Mouse (Mus musculus) ovary, postnatal 10 days (tissue): ENCODE measurements around the gene Thrap3.
"Not testable (repeated sequence)": the region's sequence is repeated elsewhere in the genome, so short reads cannot be mapped to it uniquely, and the experiment has no call there.

Experiments
- DNase-seq: peaks from one replicate; pipeline ENCODE4 v3.0.0; 2022; ENCODE audit warnings: low spot score

Thrap3 gene

GRCm38 (mm10) chr4:126219540-126219939 is 17.0 kb upstream of the Thrap3 start:
- not testable (repeated sequence) for DNase-seq

DNA sequence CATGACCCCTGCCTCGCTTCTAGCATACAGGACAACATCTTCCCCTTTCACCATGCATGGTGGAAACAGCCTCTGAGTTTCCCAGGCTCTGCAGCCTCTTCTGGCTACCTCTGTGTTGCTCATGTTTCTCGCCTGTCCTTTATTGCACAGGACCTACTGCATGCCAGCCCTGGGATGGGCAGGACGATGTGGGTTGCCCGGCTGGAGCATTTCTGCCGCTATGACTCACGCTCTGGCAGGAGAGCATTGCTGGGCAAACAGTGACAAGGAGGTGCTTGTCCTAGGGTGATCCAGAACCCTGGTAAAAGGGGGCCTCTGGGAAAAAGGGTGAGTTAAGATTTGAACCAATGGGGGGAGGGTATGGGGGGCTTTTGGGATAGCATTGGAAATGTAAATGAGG is 15.2 kb upstream of the Thrap3 start:
- DNase-seq = no peak

GRCm38 (mm10) chr4:126207081-126207480 is 4.5 kb upstream of the Thrap3 start:
- no peak for DNase-seq

- DNase-seq = no peak
Observed at GRCm38 (mm10) chr4:126205386-126205785, 2.8 kb upstream of the Thrap3 start.

DNA sequence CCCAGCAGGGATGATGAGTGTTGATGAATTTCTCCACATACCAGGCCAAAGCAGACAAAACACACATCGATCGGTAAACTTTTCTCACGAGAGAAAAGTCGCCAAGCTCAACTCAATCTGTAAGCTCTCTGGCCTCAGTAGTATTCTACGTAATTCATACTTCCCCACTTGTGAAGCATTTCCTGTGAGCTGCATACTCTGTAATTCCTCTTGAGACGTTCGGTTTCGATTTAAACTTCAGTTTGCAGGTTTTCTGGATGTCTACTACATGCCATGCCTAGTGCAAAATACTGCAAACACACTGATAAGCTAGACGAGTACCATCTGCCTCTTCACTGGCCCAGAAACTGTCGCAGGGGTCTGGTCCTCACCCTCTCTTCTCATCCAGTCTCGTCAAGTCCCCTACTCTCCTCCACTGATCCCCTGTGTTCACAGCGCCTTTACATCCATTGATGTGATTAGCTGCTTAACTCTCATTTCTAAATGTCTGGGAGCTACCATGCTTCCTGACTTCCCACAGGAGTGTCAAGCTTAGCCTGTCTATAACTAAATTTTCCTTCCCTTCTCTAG is 2.2 kb upstream of the Thrap3 start:
- no peak for DNase-seq

- DNase-seq = no peak
Observed at GRCm38 (mm10) chr4:126204016-126204415, 1.5 kb upstream of the Thrap3 start.

DNA sequence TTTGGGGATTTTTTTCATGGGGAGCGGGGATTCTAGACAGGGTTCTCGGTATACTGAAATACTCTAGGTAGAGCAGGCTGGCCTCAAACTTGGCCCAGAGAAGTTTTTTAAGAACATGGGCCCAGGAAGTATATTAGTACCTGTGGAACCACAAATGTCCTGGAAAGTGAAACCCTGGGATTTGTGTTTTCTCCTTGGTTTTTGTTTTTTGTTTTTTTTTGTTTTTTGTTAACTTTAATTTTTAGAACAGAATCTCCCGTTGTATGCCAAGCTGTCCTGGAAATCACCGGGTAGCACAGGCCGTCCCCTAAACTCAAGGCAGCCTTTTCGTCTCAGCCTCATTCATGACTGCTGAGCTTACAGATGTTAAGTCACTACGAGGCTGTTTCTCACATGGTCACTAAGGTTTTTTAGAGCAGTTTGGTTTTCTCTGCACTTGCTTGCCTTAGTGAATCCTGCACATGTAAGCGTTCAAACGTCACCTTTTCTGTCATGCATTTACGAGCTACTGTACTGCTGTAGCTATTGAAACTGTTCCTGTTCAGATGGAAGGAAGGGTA is 856 bp upstream of the Thrap3 start:
- no peak for DNase-seq

DNA sequence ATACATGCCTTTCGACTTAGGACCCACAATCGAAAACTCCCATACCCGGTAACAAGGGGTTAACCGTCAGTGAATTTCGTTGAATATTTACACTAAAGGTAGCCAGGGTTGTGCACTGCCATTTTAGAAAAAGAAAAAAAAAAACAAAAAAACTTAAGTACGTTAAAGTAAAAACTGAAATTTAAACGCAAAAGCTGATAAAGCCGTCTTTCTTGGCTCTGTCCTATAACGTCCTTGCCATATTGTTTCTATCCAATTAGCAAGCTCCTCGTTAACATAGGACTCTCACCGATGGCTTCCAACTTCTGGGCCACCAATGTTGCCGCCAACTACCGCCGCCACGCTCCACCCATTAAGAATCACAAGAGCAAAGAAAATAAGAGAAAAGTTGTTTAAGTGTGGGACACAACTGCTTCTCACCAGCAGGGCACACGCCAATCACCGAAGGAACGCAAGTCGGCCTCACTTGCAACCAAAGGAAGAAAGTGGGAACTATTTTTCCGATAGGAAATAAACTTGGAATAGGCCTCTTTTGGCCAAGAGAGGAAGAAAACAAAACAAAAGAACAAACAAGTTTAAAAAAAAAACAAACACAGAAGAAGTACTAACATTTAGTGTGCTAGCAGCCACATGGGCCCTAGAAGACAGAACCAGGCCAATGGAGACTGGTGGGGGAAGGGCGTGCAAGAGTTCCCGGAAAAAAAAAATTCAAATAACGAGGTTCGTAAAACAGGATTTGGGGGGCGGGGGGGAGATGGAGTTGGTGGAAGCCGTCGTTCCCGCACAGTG is 852 bp downstream of the Thrap3 start:
- no peak for DNase-seq

- DNase-seq = no peak
Observed at GRCm38 (mm10) chr4:126200656-126201055, 1.9 kb downstream of the Thrap3 start.

DNA sequence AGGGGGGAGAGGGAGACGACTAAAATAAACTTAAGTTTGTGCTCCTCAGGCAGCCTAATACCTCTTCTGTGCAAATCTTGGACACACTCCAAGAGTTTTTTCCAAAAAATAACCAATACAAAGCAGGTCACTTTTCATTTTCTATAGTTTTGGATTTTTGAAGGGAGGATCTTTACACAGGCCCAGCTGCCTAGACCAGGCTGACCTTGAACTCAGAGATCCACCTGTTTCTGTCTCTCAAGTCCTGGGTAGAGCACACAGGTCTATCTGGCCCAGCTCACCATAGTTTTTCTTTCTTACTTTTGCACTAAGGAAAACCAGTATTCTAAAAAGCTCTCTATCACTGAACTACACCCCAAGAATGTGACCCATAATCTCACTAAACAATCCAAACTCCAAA is 2.5 kb downstream of the Thrap3 start:
- DNase-seq = no peak

- DNase-seq = no peak
Observed at GRCm38 (mm10) chr4:126199556-126199955, 3.0 kb downstream of the Thrap3 start.

GRCm38 (mm10) chr4:126197485-126197884 is 5.1 kb downstream of the Thrap3 start:
- DNase-seq = no peak

DNA sequence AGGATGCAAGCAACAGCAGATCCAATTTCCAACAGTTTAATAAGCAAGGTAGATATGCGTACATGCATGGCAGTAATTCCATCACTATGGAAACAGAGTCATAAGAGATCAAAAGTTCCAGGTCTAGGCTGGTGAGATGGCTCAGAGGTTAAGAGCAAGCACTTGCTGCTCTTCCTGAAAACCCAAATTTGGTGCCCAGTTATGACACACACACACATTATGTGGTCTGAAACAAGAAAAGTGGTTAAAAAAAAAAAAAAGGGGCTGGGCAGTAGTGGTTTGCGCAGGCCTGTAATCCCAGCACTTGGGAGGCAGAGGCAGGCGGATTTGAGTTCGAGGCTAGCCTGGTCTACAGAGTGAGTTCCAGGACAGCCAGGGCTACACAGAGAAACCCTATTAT is 7.6 kb downstream of the Thrap3 start:
- no peak for DNase-seq

GRCm38 (mm10) chr4:126194216-126194615 is 8.3 kb downstream of the Thrap3 start:
- no peak for DNase-seq

GRCm38 (mm10) chr4:126190636-126191035 is 11.9 kb downstream of the Thrap3 start:
- DNase-seq = no peak

GRCm38 (mm10) chr4:126187096-126187495 is 15.5 kb downstream of the Thrap3 start:
- DNase-seq = no peak

DNA sequence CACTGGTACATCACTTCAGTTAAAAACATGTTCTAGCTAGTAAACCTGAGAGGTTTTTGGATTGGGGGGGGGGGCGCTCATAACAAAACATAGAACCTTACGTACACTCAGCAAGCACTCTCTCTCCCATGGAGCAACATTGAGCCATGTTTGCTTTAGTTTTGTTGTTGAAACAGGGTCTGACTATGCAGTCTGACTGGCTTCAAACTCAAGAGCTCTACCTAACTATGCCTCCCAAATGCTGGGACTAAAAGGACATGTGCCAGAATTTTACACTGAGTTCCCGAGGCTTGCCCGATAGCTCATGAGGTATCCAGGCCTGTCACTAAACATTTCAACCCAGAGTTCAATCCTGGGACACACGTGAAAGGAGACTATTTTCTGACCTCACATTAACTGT is 19.5 kb downstream of the Thrap3 start:
- no peak for DNase-seq

DNA sequence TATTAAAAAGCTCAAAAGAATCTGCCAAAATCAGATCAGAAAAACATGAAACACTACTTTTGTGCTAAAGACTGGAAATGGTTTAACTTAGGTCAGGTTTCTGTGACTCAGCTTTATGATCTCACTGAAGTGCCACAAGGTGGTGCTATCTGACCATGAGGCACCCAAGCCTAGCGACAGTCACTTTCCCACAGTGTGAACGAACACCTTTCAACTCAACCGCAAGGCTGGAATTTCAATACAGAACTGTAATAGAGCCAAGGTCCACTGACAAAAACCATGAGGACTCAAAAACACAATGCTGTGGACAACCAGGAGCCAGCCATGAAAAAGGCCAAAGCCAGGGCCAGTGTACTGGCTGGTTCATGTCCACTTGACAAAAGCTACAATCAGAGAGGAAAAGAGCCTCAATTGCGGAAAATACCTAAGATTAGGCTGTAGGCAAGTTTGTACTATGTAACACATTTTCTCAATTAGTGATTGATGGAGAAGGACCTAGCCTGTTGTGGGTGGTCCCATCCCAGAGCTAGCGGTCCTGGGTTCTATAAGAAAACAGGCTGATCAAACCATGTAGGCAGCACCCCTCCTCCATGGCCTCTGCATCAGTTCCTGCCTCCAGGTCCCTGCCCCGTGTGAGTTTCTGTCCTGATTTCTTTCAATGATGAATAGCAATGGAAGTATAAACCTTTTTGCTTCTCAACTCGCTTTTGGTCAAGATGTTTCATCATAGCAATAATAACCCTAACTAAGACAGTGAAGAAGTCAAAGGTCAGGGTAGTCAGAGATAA is 21.2 kb downstream of the Thrap3 start:
- DNase-seq = no peak

DNA sequence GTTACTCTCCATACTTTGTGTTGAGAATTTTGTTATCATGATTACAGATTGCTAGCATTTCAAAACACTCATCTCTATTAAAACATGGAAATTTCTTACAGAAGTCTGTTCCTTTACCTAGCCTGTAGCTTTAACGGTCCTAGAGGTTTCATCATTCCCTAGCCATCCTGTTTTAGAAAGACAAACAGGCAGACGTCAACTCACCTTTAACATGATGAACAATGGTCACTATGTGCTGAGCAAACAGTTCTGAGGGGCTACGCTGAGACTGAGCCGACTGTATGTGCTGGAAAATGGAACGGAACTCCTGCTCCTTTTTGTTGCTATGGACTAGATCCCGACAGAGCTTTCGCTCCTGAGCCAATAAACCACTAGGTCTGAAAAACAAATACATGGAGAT is 26.6 kb downstream of the Thrap3 start:
- not testable (repeated sequence) for DNase-seq

- no peak for DNase-seq
Observed at GRCm38 (mm10) chr4:126173800-126174199, 28.8 kb downstream of the Thrap3 start.

- DNase-seq = not testable (repeated sequence)
Observed at GRCm38 (mm10) chr4:126170737-126171136, 31.8 kb downstream of the Thrap3 start.

DNA sequence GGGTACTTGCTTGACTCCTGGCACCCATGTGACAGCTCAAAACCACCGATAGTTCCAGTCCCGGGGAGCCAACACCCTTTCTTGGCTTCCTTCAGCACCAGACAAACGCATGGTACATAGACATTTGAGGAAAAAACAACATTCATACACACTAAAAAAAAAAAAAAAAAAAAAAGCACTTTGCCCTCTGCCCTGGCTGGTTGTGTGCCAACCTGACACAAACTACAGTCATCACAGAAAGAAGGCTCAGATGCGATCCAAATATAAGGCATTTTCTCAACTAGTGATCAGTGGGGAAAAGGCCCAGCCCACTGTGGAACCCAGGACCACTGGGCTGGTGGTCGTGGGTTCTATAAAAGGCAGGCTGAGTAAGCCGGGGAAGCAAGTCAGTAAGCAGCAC is 33.7 kb downstream of the Thrap3 start:
- no peak for DNase-seq

DNA sequence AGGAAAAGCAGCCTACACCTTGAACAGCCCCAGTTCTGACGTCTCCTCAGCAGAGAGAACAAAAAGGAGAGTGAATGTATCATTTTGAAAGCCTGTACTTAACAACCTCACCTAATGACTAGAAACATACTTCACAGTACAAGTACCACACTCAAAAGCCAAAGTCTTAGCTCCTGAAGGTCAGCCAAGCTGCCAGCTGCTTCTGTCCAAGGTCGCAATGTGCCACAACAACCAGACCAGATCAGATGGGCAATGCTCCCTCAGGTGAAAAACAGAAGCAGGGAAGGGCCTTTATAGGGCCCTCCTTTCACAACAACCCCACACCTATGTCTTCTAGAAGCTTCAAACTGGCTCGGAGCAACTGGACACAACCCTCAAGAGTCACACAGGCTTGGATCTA is 36.5 kb downstream of the Thrap3 start:
- no peak for DNase-seq
